Mouse (Mus musculus): ENCODE results near the gene B4galt5. TPM values are rescaled to one million over a fixed set of nuclear protein-coding genes. Genes with fewer than 3 reads are reported as not detected.

B4galt5 gene
- total RNA-seq, 2 experiments from 2014 or later: 63.0 to 70.2 TPM

Other genes with a start within 250 kb of the B4galt5 start
- gene Kcnb1, start 159.0 kb downstream of the B4galt5 start, total RNA-seq (2021): 10 to 100 TPM; 95.0 to 95.2 TPM
- gene Ptgis, start 108.6 kb downstream of the B4galt5 start, total RNA-seq (2021): 1 to 10 TPM; 3.0 TPM
- gene Slc9a8, start 72.5 kb upstream of the B4galt5 start, total RNA-seq (2021): 10 to 100 TPM; 33.9 to 35.6 TPM
- gene Rnf114, start 143.5 kb upstream of the B4galt5 start, total RNA-seq (2021): 10 to 100 TPM; 31.5 to 34.3 TPM
- 10 to 100 TPM; 68.2 to 69.8 TPM for gene Spata2, start 143.7 kb upstream of the B4galt5 start, total RNA-seq (2021)
- 1 to 10 TPM in 1 of 2 experiments, under 1 TPM in 1; 0.47 to 1.6 TPM for gene Snai1, start 189.0 kb upstream of the B4galt5 start, total RNA-seq (2021)